32 mouse cellular contexts compared by ENCODE assay signal in genomic region chr5:87458810-87459209, GRCm38 (mm10). TPM values are rescaled to one million over a fixed set of nuclear protein-coding genes. Genes with fewer than 3 reads are reported as not detected.
"Had no signal": no experiment of that assay in that cellular context is flagged by ENCODE, and none has a peak within 500 bp of the region (broad histone marks: within the 10 kb centered on the region; RNA-seq: fewer than 3 reads in every experiment).

No protein-coding gene starts in this region.

- DNase-seq: gastrocnemius, adult 2 months; gastrocnemius, postnatal 10 days; gastrocnemius, postnatal 25 days; heart, adult 18-20 months; heart, postnatal 10 days; heart, postnatal 4 days; kidney, adult 18-20 months; kidney, adult 8-10 months; kidney, postnatal 10 days; kidney, postnatal 25 days; kidney, postnatal 4 days; liver; liver, embryonic 13.5 days had no signal

- H3K36me3 ChIP-seq: heart, embryonic 10.5 days; heart, embryonic 12.5 days; hindbrain, embryonic 10.5 days; hindbrain, embryonic 12.5 days; intestine, embryonic 15.5 days; limb, embryonic 10.5 days; limb, embryonic 12.5 days; liver, embryonic 13.5 days had no signal

- H3K27me3 ChIP-seq: heart, embryonic 12.5 days; hindbrain, embryonic 12.5 days; intestine, embryonic 15.5 days; limb, embryonic 12.5 days; liver, embryonic 13.5 days had no signal

- H3K9ac ChIP-seq: heart, embryonic 12.5 days; hindbrain, embryonic 12.5 days; hindbrain, embryonic 14.5 days; intestine, embryonic 15.5 days; limb, embryonic 12.5 days; liver, embryonic 13.5 days had no signal

- H3K27ac ChIP-seq: gastrocnemius, adult 2 months; heart, embryonic 10.5 days; hindbrain, embryonic 10.5 days; hindbrain, embryonic 12.5 days; hindbrain, embryonic 14.5 days; intestine, embryonic 15.5 days; layer of hippocampus, adult 2 months; left cerebral cortex, adult 2 months; limb, embryonic 10.5 days; limb, embryonic 12.5 days; liver, embryonic 13.5 days had no signal

- H3K4me1 ChIP-seq: heart, embryonic 10.5 days; heart, embryonic 12.5 days; hindbrain, embryonic 10.5 days; hindbrain, embryonic 12.5 days; intestine, embryonic 15.5 days; limb, embryonic 10.5 days; limb, embryonic 12.5 days; liver, embryonic 13.5 days had no signal

- ATAC-seq: hindbrain, embryonic 16.5 days; inflammation-experienced regulatory T-cells, adult 6 months; intestine, embryonic 15.5 days; intestine, postnatal 0 days had no signal

- H3K4me3 ChIP-seq: gastrocnemius, adult 2 months; heart, embryonic 10.5 days; heart, embryonic 12.5 days; hindbrain, embryonic 10.5 days; hindbrain, embryonic 12.5 days; intestine, embryonic 15.5 days; layer of hippocampus, adult 2 months; left cerebral cortex, adult 2 months; limb, embryonic 10.5 days; limb, embryonic 12.5 days; liver, embryonic 13.5 days had no signal

- H3K9me3 ChIP-seq: heart, embryonic 10.5 days; heart, embryonic 12.5 days; hindbrain, embryonic 10.5 days; hindbrain, embryonic 12.5 days; intestine, embryonic 15.5 days; limb, embryonic 10.5 days; limb, embryonic 12.5 days; liver, embryonic 13.5 days had no signal

- H3K4me2 ChIP-seq: heart, embryonic 12.5 days; hindbrain, embryonic 12.5 days; hindbrain, embryonic 14.5 days; intestine, embryonic 15.5 days; limb, embryonic 12.5 days; liver, embryonic 11.5 days; liver, embryonic 13.5 days had no signal

RNA-seq across cellular contexts. Expression of gene Ugt2a2, which starts 23.2 kb away (rescaled TPM):
- polyA plus RNA-seq: heart, embryonic 10.5 days; heart, embryonic 12.5 days; heart, embryonic 14.5 days; heart, embryonic 16.5 days; hindbrain, embryonic 10.5 days; hindbrain, embryonic 12.5 days; hindbrain, embryonic 14.5 days; hindbrain, embryonic 16.5 days; inflammation-experienced regulatory T-cells, adult 6 months; intestine, embryonic 15.5 days; intestine, postnatal 0 days; kidney, embryonic 14.5 days; kidney, embryonic 16.5 days; limb, embryonic 10.5 days; limb, embryonic 12.5 days; limb, embryonic 14.5 days; liver, embryonic 11.5 days; liver, embryonic 13.5 days had no signal

RNA-seq across cellular contexts. Expression of gene Gm43638, which starts 27.8 kb away (rescaled TPM):
- polyA plus RNA-seq: heart, embryonic 10.5 days; heart, embryonic 12.5 days; heart, embryonic 14.5 days; heart, embryonic 16.5 days; hindbrain, embryonic 10.5 days; hindbrain, embryonic 12.5 days; hindbrain, embryonic 14.5 days; hindbrain, embryonic 16.5 days; inflammation-experienced regulatory T-cells, adult 6 months; intestine, embryonic 15.5 days; intestine, postnatal 0 days; kidney, embryonic 14.5 days; kidney, embryonic 16.5 days; limb, embryonic 10.5 days; limb, embryonic 12.5 days; limb, embryonic 14.5 days; liver, embryonic 11.5 days; liver, embryonic 13.5 days had no signal

RNA-seq across cellular contexts. Expression of gene Ugt2a1, which starts 31.9 kb away (rescaled TPM):
- polyA plus RNA-seq: heart, embryonic 10.5 days; heart, embryonic 12.5 days; heart, embryonic 14.5 days; heart, embryonic 16.5 days; hindbrain, embryonic 10.5 days; hindbrain, embryonic 12.5 days; hindbrain, embryonic 14.5 days; hindbrain, embryonic 16.5 days; inflammation-experienced regulatory T-cells, adult 6 months; intestine, embryonic 15.5 days; intestine, postnatal 0 days; kidney, embryonic 14.5 days; kidney, embryonic 16.5 days; limb, embryonic 10.5 days; limb, embryonic 12.5 days; limb, embryonic 14.5 days; liver, embryonic 11.5 days; liver, embryonic 13.5 days had no signal

RNA-seq across cellular contexts. Expression of gene Ugt2b38, which starts 34.8 kb away (rescaled TPM):
- polyA plus RNA-seq: heart, embryonic 10.5 days; heart, embryonic 12.5 days; heart, embryonic 14.5 days; heart, embryonic 16.5 days; hindbrain, embryonic 10.5 days; hindbrain, embryonic 12.5 days; hindbrain, embryonic 14.5 days; hindbrain, embryonic 16.5 days; inflammation-experienced regulatory T-cells, adult 6 months; intestine, embryonic 15.5 days; intestine, postnatal 0 days; limb, embryonic 10.5 days; limb, embryonic 12.5 days; limb, embryonic 14.5 days; liver, embryonic 11.5 days; liver, embryonic 13.5 days had no signal
